Mouse (Mus musculus) lung, adult 2 months (tissue): ENCODE data around the gene Gon7.

ENCODE experiments used
- CTCF ChIP-seq: fragments of 200-500 bp; IDR thresholded peaks from 2 replicates; pipeline ENCODE4 v1.5.1; 2011; ENCODE audit warnings: mild to moderate bottlenecking, low read length, control low read depth; ENCODE audit not compliant: insufficient read depth
- POLR2A ChIP-seq: fragments of 200-500 bp; IDR thresholded peaks from 2 replicates; pipeline ENCODE4 v1.6.1; 2011; ENCODE audit warnings: low read depth, mild to moderate bottlenecking, control low read depth, low read length, borderline replicate concordance; ENCODE audit errors: extremely low read depth

GRCm38 (mm10) chr12:102704457-102705198 is 53.0 kb downstream of the Gon7 start, which contains the start of gene Itpk1:
- no peak for TF ChIP-seq CTCF
- TF ChIP-seq POLR2A = no peak
